Mouse (Mus musculus) kidney, postnatal 0 days (tissue): ENCODE measurements at regions not wholly inside any gene's neighbourhood (a gene's known extent, or its start where the extent isn't known, plus 50 kb on each side); places are given as distances from the start of the nearest gene placed in this dataset.

Experiments
- ATAC-seq: fragments of 200-750 bp; cut with Nextera tagmentation; replicated peaks from 2 replicates; pipeline ENCODE4 v1.8.0; 2017; ENCODE audit warnings: low read depth, moderate number of reproducible peaks, moderate TSS enrichment, moderate library complexity; ENCODE audit not compliant: low FRiP score
- DNase-seq: peaks from one replicate; pipeline ENCODE4 v3.0.0-alpha.2; 2016; ENCODE audit warnings: low spot score
- H3K27ac ChIP-seq: fragments of 300-500 bp; sonication (generic); 2 replicates; pipeline ENCODE4 v1.5.1; 2014; ENCODE audit warnings: mild to moderate bottlenecking
- H3K27me3 ChIP-seq: fragments of 300-500 bp; sonication (generic); 2 replicates; pipeline ENCODE4 v1.6.1; 2014; ENCODE audit warnings: low read length, mixed read lengths; ENCODE audit not compliant: insufficient read depth
- H3K36me3 ChIP-seq: fragments of 300-500 bp; sonication (generic); 2 replicates; pipeline ENCODE4 v1.6.1; 2014; ENCODE audit warnings: low read length, mixed read lengths; ENCODE audit not compliant: insufficient read depth
- H3K4me1 ChIP-seq: fragments of 300-500 bp; sonication (generic); replicated peaks from 2 replicates; pipeline ENCODE4 v1.6.1; 2014; ENCODE audit warnings: antibody characterized with exemption, low read length, mixed read lengths; ENCODE audit not compliant: insufficient read depth
- H3K4me2 ChIP-seq: fragments of 300-500 bp; sonication (generic); 2 replicates; pipeline ENCODE4 v1.6.1; 2014; ENCODE audit warnings: mild to moderate bottlenecking, low read length, moderate library complexity, mixed read lengths
- H3K4me3 ChIP-seq: fragments of 300-500 bp; sonication (generic); replicated peaks from 2 replicates; pipeline ENCODE4 v1.5.1; 2014; ENCODE audit warnings: low read depth, low read length
- H3K9ac ChIP-seq: fragments of 300-500 bp; sonication (generic); 2 replicates; pipeline ENCODE4 v1.6.1; 2014; ENCODE audit warnings: low read depth, low read length
- H3K9me3 ChIP-seq: fragments of 300-500 bp; sonication (generic); replicated peaks from 2 replicates; pipeline ENCODE4 v1.6.1; 2016; ENCODE audit warnings: low read length, inconsistent platforms, mixed read lengths
- CTCF ChIP-seq: IDR thresholded peaks from 2 replicates; pipeline ENCODE4 v1.5.1; 2016; ENCODE audit warnings: antibody characterized with exemption, low read depth, mild to moderate bottlenecking, moderate library complexity
- WGBS: fragments of 180-500 bp; shearing (Covaris S2); extraction: QIAGEN DNeasy Blood & Tissue Kit; methylation state at CpG from one replicate; pipeline ENCODE4 v1.1.7; 2014; 5-methylcytosine and 5-hydroxymethylcytosine counted together

- no peaks in the 10 kb centered on the region for H3K9me3 ChIP-seq
- H3K4me1 ChIP-seq, result no peaks in the 10 kb centered on the region
- no peak overlapping the region for H3K4me3 ChIP-seq
- ATAC-seq (no peak), DNase-seq (peak; percentile 6)
- no peaks in the 10 kb centered on the region for H3K27me3 ChIP-seq
- 42% methylated on average over 2 of the region's 2 CpGs for WGBS
- H3K9ac ChIP-seq, result no peak overlapping the region
- H3K27ac ChIP-seq, result no peak overlapping the region
- no peaks in the 10 kb centered on the region for H3K36me3 ChIP-seq
- no peak for TF ChIP-seq CTCF
- H3K4me2 ChIP-seq, result no peak overlapping the region
Observed at GRCm38 (mm10) chr17:94424811-94425210, 325.0 kb downstream of the Mettl4 start.

- Histone ChIP-seq H3K9ac (no peak overlapping the region), H3K4me2 (no peak overlapping the region), H3K27ac (no peak overlapping the region), H3K9me3 (no peaks in the 10 kb centered on the region), H3K4me3 (no peak overlapping the region), H3K36me3 (no peaks in the 10 kb centered on the region), H3K27me3 (no peaks in the 10 kb centered on the region), H3K4me1 (no peaks in the 10 kb centered on the region)
- DNase-seq (no peak), ATAC-seq (no peak)
- no peak for TF ChIP-seq CTCF
- 98% methylated on average over 2 of the region's 2 CpGs for WGBS
Observed at GRCm38 (mm10) chr17:94382993-94383392, 366.8 kb downstream of the Mettl4 start.

DNA sequence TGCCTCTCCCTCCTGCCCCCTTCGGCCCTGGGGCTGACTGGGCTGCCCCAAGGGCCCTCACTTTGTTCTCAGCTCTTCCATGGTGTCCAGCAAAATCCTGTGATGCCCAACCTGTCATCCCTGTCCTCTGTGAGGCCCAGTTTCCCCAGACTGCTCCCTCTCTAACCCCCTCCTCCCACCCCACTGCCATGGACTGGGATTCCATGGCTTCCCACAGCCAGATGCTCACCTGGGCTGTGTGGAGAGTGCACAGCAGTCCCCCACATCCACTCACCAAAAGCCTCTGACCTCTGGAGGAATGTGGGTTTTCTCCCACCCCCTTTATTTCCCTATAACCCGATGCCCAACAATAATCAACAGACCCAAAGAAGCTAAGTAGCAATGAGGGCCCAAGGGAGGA lies 414.1 kb downstream of the Mettl4 start:
- no peak for ATAC-seq
- no peak overlapping the region for H3K4me3 ChIP-seq

GRCm38 (mm10) chr17:94326179-94326578 lies 423.6 kb downstream of the Mettl4 start:
- no peak for DNase-seq
- Histone ChIP-seq H3K9ac (no peak overlapping the region), H3K4me3 (no peak overlapping the region), H3K4me2 (no peak overlapping the region), H3K27me3 (no peaks in the 10 kb centered on the region), H3K27ac (no peak overlapping the region), H3K9me3 (no peaks in the 10 kb centered on the region), H3K36me3 (no peaks in the 10 kb centered on the region), H3K4me1 (no peaks in the 10 kb centered on the region)
- no peak for ATAC-seq
- 33% methylated on average over 2 of the region's 2 CpGs for WGBS
- no peak for TF ChIP-seq CTCF

More for the DNA sequence above, 414.1 kb downstream of the Mettl4 start:
- Histone ChIP-seq H3K9me3 (no peaks in the 10 kb centered on the region), H3K27ac (no peak overlapping the region), H3K4me1 (no peaks in the 10 kb centered on the region), H3K4me2 (no peak overlapping the region), H3K36me3 (no peaks in the 10 kb centered on the region), H3K27me3 (no peaks in the 10 kb centered on the region), H3K9ac (no peak overlapping the region)
- WGBS, result 51% methylated on average over 2 of the region's 2 CpGs
- no peak for DNase-seq
- no peak for TF ChIP-seq CTCF

- Histone ChIP-seq H3K4me3 (no peak overlapping the region), H3K27me3 (no peaks in the 10 kb centered on the region), H3K4me2 (no peak overlapping the region), H3K9me3 (no peaks in the 10 kb centered on the region), H3K36me3 (no peaks in the 10 kb centered on the region), H3K9ac (no peak overlapping the region), H3K4me1 (no peaks in the 10 kb centered on the region), H3K27ac (no peak overlapping the region)
- no peak for TF ChIP-seq CTCF
- DNase-seq, result no peak
- ATAC-seq, result no peak
- WGBS, result 79% methylated on average over 3 of the region's 3 CpGs
Observed at GRCm38 (mm10) chr17:94291221-94291620, 458.6 kb downstream of the Mettl4 start.

GRCm38 (mm10) chr17:94287612-94288159 lies 462.1 kb downstream of the Mettl4 start:
- no peaks in the 10 kb centered on the region for H3K36me3 ChIP-seq
- no peak overlapping the region for H3K4me3 ChIP-seq
- no peak for ATAC-seq
- WGBS, result 43% methylated on average over 3 of the region's 3 CpGs
- no peaks in the 10 kb centered on the region for H3K9me3 ChIP-seq
- H3K9ac ChIP-seq, result no peak overlapping the region
- H3K27me3 ChIP-seq, result no peaks in the 10 kb centered on the region
- TF ChIP-seq CTCF, result no peak
- H3K4me1 ChIP-seq, result no peaks in the 10 kb centered on the region
- no peak overlapping the region for H3K27ac ChIP-seq
- no peak overlapping the region for H3K4me2 ChIP-seq
- DNase-seq, result no peak

DNA sequence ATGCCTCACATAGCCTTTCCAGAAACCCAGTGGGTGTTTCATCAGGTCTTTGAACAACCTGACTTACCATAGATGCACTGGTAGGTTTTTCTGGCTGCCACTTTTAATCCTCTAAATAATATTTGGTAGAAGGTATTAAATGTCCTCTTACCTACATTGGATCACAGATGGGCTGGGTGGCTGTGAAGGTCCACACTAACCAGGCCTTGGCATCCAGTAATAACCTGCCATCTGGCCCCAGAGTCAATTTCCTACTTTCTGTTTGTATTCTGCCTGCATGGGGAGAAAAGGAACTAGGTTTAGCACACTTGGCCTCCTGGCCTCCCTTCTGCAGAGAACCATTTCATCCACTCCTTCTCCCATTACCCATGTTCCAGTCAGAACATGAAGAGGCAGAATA lies 473.0 kb downstream of the Mettl4 start:
- no peak overlapping the region for H3K9ac ChIP-seq
- no peaks in the 10 kb centered on the region for H3K4me1 ChIP-seq
- DNase-seq, result no peak
- ATAC-seq, result no peak
- H3K36me3 ChIP-seq, result no peaks in the 10 kb centered on the region
- H3K4me3 ChIP-seq, result no peak overlapping the region
- no peak overlapping the region for H3K27ac ChIP-seq
- H3K27me3 ChIP-seq, result no peaks in the 10 kb centered on the region
- no peak for TF ChIP-seq CTCF
- H3K9me3 ChIP-seq, result no peaks in the 10 kb centered on the region; the same call in 1 of the 2 replicates
- H3K4me2 ChIP-seq, result no peak overlapping the region
